Mouse (Mus musculus): ENCODE measurements around the gene Insig1.

The Insig1 gene

GRCm38 (mm10) chr5:28046966-28047365, 24.2 kb upstream of the Insig1 start:
- no peaks in the 10 kb centered on the region for H3K36me3 ChIP-seq (ENCODE audit: insufficient read depth, low read length)
- TF ChIP-seq NANOG (IDR thresholded peaks at IDR 0.05; ENCODE audit: borderline replicate concordance, low read length) (no peak), POU5F1 (IDR thresholded peaks at IDR 0.05; ENCODE audit: borderline replicate concordance, low read length) (no peak), CTCF (conservative IDR thresholded peaks at IDR 0.05; ENCODE audit: low read length) (no peak)
- H3K9me3 ChIP-seq (ENCODE audit: low read length): no peaks in the 10 kb centered on the region
- H3K4me3 ChIP-seq (replicated peaks; ENCODE audit: low read length): no peak overlapping the region
- H3K27me3 ChIP-seq (ENCODE audit: insufficient read depth, low read length): no peaks in the 10 kb centered on the region; the same call in 1 of the 2 replicates
- H3K4me1 ChIP-seq (replicated peaks; ENCODE audit: low read depth, low read length): no peaks in the 10 kb centered on the region

- Histone ChIP-seq H3K27me3 (ENCODE audit: insufficient read depth, low read length) (no peaks in the 10 kb centered on the region; the same call in 1 of the 2 replicates), H3K36me3 (ENCODE audit: insufficient read depth, low read length) (no peaks in the 10 kb centered on the region), H3K9me3 (ENCODE audit: low read length) (no peaks in the 10 kb centered on the region), H3K4me1 (replicated peaks; ENCODE audit: low read depth, low read length) (no peaks in the 10 kb centered on the region), H3K4me3 (replicated peaks; ENCODE audit: low read length) (no peak overlapping the region)
- TF ChIP-seq CTCF (conservative IDR thresholded peaks at IDR 0.05; ENCODE audit: low read length): no peak
- TF ChIP-seq POU5F1 (IDR thresholded peaks at IDR 0.05; ENCODE audit: borderline replicate concordance, low read length): no peak
- no peak for TF ChIP-seq NANOG (IDR thresholded peaks at IDR 0.05; ENCODE audit: borderline replicate concordance, low read length)
Observed at GRCm38 (mm10) chr5:28047961-28048360, 23.2 kb upstream of the Insig1 start.

GRCm38 (mm10) chr5:28055450-28055849, 15.7 kb upstream of the Insig1 start:
- Histone ChIP-seq H3K36me3 (ENCODE audit: insufficient read depth, low read length) (no peaks in the 10 kb centered on the region), H3K4me3 (replicated peaks; ENCODE audit: low read length) (no peak overlapping the region), H3K4me1 (replicated peaks; ENCODE audit: low read depth, low read length) (peaks cover 8% of the 10 kb centered on the region; the same call in 1 of the 2 replicates), H3K27me3 (ENCODE audit: insufficient read depth, low read length) (no peaks in the 10 kb centered on the region), H3K9me3 (ENCODE audit: low read length) (no peaks in the 10 kb centered on the region)
- TF ChIP-seq CTCF (conservative IDR thresholded peaks at IDR 0.05; ENCODE audit: low read length) (no peak), NANOG (IDR thresholded peaks at IDR 0.05; ENCODE audit: borderline replicate concordance, low read length) (no peak), POU5F1 (IDR thresholded peaks at IDR 0.05; ENCODE audit: borderline replicate concordance, low read length) (no peak)

- H3K36me3 ChIP-seq (ENCODE audit: insufficient read depth, low read length): no peaks in the 10 kb centered on the region
- H3K4me3 ChIP-seq (replicated peaks; ENCODE audit: low read length): no peak overlapping the region
- H3K9me3 ChIP-seq (ENCODE audit: low read length): no peaks in the 10 kb centered on the region
- H3K27me3 ChIP-seq (ENCODE audit: insufficient read depth, low read length): no peaks in the 10 kb centered on the region
- TF ChIP-seq NANOG (IDR thresholded peaks at IDR 0.05; ENCODE audit: borderline replicate concordance, low read length) (no peak), CTCF (conservative IDR thresholded peaks at IDR 0.05; ENCODE audit: low read length) (no peak), POU5F1 (IDR thresholded peaks at IDR 0.05; ENCODE audit: borderline replicate concordance, low read length) (no peak)
- peaks cover 8% of the 10 kb centered on the region; the same call in 1 of the 2 replicates for H3K4me1 ChIP-seq (replicated peaks; ENCODE audit: low read depth, low read length)
Observed at GRCm38 (mm10) chr5:28056877-28057276, 14.3 kb upstream of the Insig1 start.

- TF ChIP-seq CTCF (conservative IDR thresholded peaks at IDR 0.05; ENCODE audit: low read length): no peak
- TF ChIP-seq NANOG (IDR thresholded peaks at IDR 0.05; ENCODE audit: borderline replicate concordance, low read length): no peak
- no peaks in the 10 kb centered on the region for H3K27me3 ChIP-seq (ENCODE audit: insufficient read depth, low read length)
- H3K4me3 ChIP-seq (replicated peaks; ENCODE audit: low read length): no peak overlapping the region
- H3K4me1 ChIP-seq (replicated peaks; ENCODE audit: low read depth, low read length): peaks cover 3% of the 10 kb centered on the region; the same call in 1 of the 2 replicates
- no peaks in the 10 kb centered on the region for H3K36me3 ChIP-seq (ENCODE audit: insufficient read depth, low read length)
- no peaks in the 10 kb centered on the region for H3K9me3 ChIP-seq (ENCODE audit: low read length)
Observed at GRCm38 (mm10) chr5:28060506-28060905, 10.7 kb upstream of the Insig1 start.

- Histone ChIP-seq H3K4me1 (replicated peaks; ENCODE audit: low read depth, low read length) (no peaks in the 10 kb centered on the region), H3K9me3 (ENCODE audit: low read length) (no peaks in the 10 kb centered on the region), H3K4me3 (replicated peaks; ENCODE audit: low read length) (no peak overlapping the region), H3K36me3 (ENCODE audit: insufficient read depth, low read length) (no peaks in the 10 kb centered on the region), H3K27me3 (ENCODE audit: insufficient read depth, low read length) (no peaks in the 10 kb centered on the region)
- TF ChIP-seq CTCF (conservative IDR thresholded peaks at IDR 0.05; ENCODE audit: low read length) (no peak), NANOG (IDR thresholded peaks at IDR 0.05; ENCODE audit: borderline replicate concordance, low read length) (no peak), POU5F1 (IDR thresholded peaks at IDR 0.05; ENCODE audit: borderline replicate concordance, low read length) (no peak)
Observed at GRCm38 (mm10) chr5:28061011-28061410, 10.2 kb upstream of the Insig1 start.

GRCm38 (mm10) chr5:28063989-28064624, 7.1 kb upstream of the Insig1 start:
- Histone ChIP-seq H3K9me3 (ENCODE audit: low read length) (no peaks in the 10 kb centered on the region), H3K4me3 (replicated peaks; ENCODE audit: low read length) (no peak overlapping the region), H3K27me3 (ENCODE audit: insufficient read depth, low read length) (no peaks in the 10 kb centered on the region), H3K4me1 (replicated peaks; ENCODE audit: low read depth, low read length) (no peaks in the 10 kb centered on the region), H3K36me3 (ENCODE audit: insufficient read depth, low read length) (no peaks in the 10 kb centered on the region)
- no peak for TF ChIP-seq CTCF (conservative IDR thresholded peaks at IDR 0.05; ENCODE audit: low read length)
- TF ChIP-seq POU5F1 (IDR thresholded peaks at IDR 0.05; ENCODE audit: borderline replicate concordance, low read length): no peak
- no peak for TF ChIP-seq NANOG (IDR thresholded peaks at IDR 0.05; ENCODE audit: borderline replicate concordance, low read length)

- Histone ChIP-seq H3K9me3 (ENCODE audit: low read length) (no peaks in the 10 kb centered on the region), H3K4me3 (replicated peaks; ENCODE audit: low read length) (no peak overlapping the region), H3K36me3 (ENCODE audit: insufficient read depth, low read length) (no peaks in the 10 kb centered on the region), H3K4me1 (replicated peaks; ENCODE audit: low read depth, low read length) (peaks cover 9% of the 10 kb centered on the region), H3K27me3 (ENCODE audit: insufficient read depth, low read length) (no peaks in the 10 kb centered on the region)
- TF ChIP-seq NANOG (IDR thresholded peaks at IDR 0.05; ENCODE audit: borderline replicate concordance, low read length) (no peak), CTCF (conservative IDR thresholded peaks at IDR 0.05; ENCODE audit: low read length) (no peak), POU5F1 (IDR thresholded peaks at IDR 0.05; ENCODE audit: borderline replicate concordance, low read length) (no peak)
Observed at GRCm38 (mm10) chr5:28065275-28065674, 5.9 kb upstream of the Insig1 start.

GRCm38 (mm10) chr5:28066311-28066710, 4.9 kb upstream of the Insig1 start:
- Histone ChIP-seq H3K27me3 (ENCODE audit: insufficient read depth, low read length) (no peaks in the 10 kb centered on the region), H3K36me3 (ENCODE audit: insufficient read depth, low read length) (no peaks in the 10 kb centered on the region), H3K9me3 (ENCODE audit: low read length) (no peaks in the 10 kb centered on the region), H3K4me3 (replicated peaks; ENCODE audit: low read length) (no peak overlapping the region), H3K4me1 (replicated peaks; ENCODE audit: low read depth, low read length) (peaks cover 12% of the 10 kb centered on the region)
- TF ChIP-seq CTCF (conservative IDR thresholded peaks at IDR 0.05; ENCODE audit: low read length): no peak
- TF ChIP-seq POU5F1 (IDR thresholded peaks at IDR 0.05; ENCODE audit: borderline replicate concordance, low read length): no peak
- no peak for TF ChIP-seq NANOG (IDR thresholded peaks at IDR 0.05; ENCODE audit: borderline replicate concordance, low read length)
